Mouse (Mus musculus) gastrocnemius, adult 2 months (tissue): ENCODE data around the gene Icmt. TPM values are rescaled to one million over a fixed set of nuclear protein-coding genes. Genes with fewer than 3 reads are reported as not detected.

Experiments used
- DNase-seq: peaks from one replicate; pipeline ENCODE4 v3.0.0; 2022
- H3K27ac ChIP-seq: fragments of 200-600 bp; 2 replicates; pipeline ENCODE4 v1.8.1; 2022; ENCODE audit warnings: mild to moderate bottlenecking
- H3K4me3 ChIP-seq: fragments of 200-600 bp; 2 replicates; pipeline ENCODE4 v1.8.1; 2022; ENCODE audit warnings: mild to moderate bottlenecking, moderate library complexity
- CTCF ChIP-seq: fragments of 200-600 bp; IDR thresholded peaks from 2 replicates; pipeline ENCODE4 v1.8.1; 2022; ENCODE audit warnings: antibody characterized with exemption, mild to moderate bottlenecking, moderate library complexity
- intact Hi-C: fragments of 180-260 bp; cut with DNase I; formaldehyde crosslinking; loops from one replicate; pipeline ENCODE4 v1.15.1; 2025
- total RNA-seq, 2 experiments: library from RNA; stranded (reverse); gene quantifications; 2 replicates each; pipeline ENCODE4 v1.2.3; 2021

Gene Icmt
- total RNA-seq, 2 experiments from 2014 or later: 18.1 to 19.3 TPM

DNA sequence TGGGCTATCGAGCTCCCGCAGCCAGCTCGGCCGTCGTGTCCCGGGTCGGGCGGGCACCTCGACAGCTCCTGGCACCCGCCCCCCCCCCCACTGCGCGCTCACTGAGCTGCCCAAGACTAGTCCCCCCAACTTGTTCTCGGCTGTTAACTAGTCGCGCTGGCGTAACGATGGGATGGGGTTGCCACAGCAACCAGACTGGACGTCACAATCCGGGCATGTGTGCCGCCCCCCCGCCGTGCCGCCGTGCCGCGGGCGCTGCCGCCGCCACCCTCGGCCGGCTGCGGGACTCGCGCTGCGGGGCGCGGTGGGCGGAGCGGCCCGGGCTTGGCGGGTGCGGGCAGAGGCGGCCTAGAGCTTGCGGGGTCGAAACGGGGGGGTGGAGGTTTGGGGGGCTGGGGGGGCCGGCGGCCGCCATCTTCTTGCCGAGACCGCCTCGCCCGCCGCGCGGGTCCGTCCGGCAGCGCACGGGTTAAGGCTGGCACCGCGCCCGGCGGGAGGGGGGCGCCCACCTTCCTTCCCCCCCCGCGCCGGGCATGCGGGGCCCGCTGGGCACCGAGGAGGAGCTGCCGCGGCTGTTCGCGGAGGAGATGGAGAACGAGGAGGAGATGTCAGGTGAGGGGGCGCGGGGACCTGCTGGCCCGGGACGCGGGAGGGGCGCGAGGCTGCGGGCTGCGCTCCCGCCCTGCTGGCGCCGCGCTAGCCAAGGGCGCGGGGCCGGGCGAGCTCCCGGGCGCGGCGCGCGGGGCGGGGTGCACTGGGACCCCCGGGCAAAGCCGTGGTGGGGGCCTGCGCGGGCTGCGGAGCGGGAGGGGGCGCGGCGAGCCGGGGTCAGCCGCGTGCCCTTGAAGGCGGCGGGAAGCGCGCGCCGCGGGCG lies 41.6 kb downstream of the Icmt start, which contains the start of gene Chd5:
Gene Chd5, plus strand, starts transcription at position 233 of the 874 bp plus-strand sequence.
- intact Hi-C loops: no loop called here
- no peak within 1 kb of the TSS for H3K27ac ChIP-seq
- no peak for TF ChIP-seq CTCF
- peak within 1 kb of the TSS; percentile 66 for H3K4me3 ChIP-seq
- no peak for DNase-seq

DNA sequence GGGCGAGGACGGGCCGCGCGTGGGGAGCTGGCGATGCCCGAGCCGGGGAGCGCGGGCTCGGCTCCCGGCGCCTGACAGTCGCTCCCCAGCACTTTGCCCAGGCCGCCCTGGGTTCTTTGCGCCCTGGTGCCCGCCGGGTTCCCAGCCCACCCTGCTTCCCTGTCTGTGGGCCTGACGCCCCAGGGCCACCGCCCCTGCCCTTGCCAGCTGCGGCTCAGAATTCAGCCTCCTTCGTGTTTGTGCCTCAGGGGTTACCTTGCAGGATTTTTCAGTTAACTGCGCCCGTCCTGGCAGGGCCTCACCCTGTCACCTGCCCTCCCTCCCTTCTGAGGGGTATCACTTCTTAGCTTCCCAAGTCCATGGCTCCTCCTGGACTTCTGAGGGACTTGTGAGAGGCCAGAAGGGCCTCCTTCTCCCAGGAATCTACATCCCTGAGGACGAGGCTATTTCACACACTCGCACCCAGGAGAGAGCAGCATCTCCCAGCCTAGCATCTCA lies 42.3 kb downstream of the Icmt start:
- no peak for TF ChIP-seq CTCF
- H3K27ac ChIP-seq: no peak overlapping the region
- DNase-seq: no peak
- peak overlapping the region; percentile 66 for H3K4me3 ChIP-seq
- intact Hi-C loops: no loop called here

DNA sequence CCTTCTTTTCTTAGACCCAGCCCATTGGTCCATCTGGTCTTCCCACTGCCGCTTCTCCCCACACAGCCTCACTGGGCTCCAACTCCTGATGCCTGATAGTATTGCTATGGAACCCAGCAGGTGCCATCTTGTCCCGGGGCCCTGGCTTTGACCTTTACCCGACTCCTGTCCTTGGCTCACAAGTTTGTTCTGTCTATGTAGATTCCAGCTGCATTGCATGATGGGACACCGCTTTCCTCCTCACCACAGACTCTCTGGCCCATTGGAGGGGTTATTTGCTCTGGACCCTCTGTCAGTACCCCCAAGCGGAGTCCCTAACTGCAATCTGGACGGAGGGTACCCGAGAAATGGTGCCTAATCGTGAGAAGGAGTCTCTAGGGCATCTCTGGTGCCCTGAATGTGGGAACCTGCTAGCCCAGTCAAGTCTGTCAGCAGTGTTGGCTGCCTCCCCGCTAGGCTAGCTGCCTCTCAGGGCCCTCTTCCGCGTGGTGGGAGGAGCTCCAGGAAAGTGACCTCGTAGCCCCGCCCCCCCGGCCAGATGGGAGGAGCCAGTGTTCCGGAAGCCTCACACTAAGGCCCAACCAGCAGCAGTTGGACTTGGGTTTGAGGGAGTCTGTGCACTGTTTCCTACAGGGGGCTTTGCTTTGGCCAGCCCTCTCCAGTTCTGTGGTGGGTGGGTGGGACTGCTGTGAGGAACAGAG lies 43.7 kb downstream of the Icmt start:
- H3K4me3 ChIP-seq: no peak overlapping the region
- DNase-seq: no peak
- TF ChIP-seq CTCF: no peak
- intact Hi-C loops: no loop called here
- no peak overlapping the region for H3K27ac ChIP-seq

- no peak overlapping the region for H3K27ac ChIP-seq
- peak; percentile 70 for TF ChIP-seq CTCF
- intact Hi-C loops: loop anchor here (1.0 to 2.0 kb wide), 2 partner anchors 92 to 148 kb away; no protein-coding TSS in a partner anchor
- no peak for DNase-seq
- H3K4me3 ChIP-seq: no peak overlapping the region
Measured at GRCm38 (mm10) chr4:152343296-152343695, 46.3 kb downstream of the Icmt start.

- Histone ChIP-seq H3K27ac (no peak overlapping the region), H3K4me3 (no peak overlapping the region)
- TF ChIP-seq CTCF: no peak
- intact Hi-C loops: no loop called here
- no peak for DNase-seq
Measured at GRCm38 (mm10) chr4:152344651-152345050, 47.6 kb downstream of the Icmt start.

DNA sequence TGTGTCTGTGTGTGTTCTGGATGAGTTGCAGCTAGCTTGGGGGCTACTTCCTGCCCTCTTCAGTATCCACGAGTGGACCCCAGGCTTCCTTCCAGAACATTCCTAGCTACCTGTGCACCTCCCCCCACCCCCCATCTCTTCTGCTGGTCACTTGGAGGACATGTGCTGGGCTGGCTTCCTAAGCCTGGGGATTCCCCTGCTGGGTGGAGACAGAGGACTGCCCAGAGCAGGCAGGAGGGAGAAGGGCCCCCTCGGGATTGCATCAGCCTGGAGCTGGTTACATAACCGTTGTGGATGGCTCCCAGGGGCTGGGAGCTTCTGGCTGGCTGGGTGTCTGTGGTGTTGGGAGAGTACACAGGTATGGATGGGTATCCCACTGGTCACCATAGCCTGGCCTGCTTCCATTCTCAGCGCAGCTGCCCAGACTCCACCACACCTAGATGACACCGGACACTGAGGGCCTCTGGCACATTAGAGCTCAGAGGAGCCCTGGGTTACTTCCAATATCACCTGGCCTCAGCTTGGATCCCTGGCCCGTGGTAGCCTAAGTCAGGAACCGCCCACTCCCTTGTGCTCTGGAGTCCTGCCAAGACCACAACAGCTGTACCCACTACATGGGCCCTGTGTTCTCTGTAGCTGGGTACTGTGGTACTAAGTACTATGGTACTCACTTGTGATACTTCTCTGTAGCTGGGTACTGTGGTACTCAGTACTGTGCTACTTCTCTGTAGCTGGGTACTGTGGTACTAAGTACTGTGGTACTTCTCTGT lies 48.3 kb downstream of the Icmt start:
- intact Hi-C loops: no loop called here
- no peak for TF ChIP-seq CTCF
- Histone ChIP-seq H3K27ac (no peak overlapping the region), H3K4me3 (no peak overlapping the region)
- peak; percentile 77 for DNase-seq

- Histone ChIP-seq H3K4me3 (no peak overlapping the region), H3K27ac (no peak overlapping the region)
- intact Hi-C loops: no loop called here
- DNase-seq: no peak
- TF ChIP-seq CTCF: no peak
Measured at GRCm38 (mm10) chr4:152349837-152350381, 52.9 kb downstream of the Icmt start.

GRCm38 (mm10) chr4:152350722-152351421 lies 53.8 kb downstream of the Icmt start:
- no peak for DNase-seq
- no peak for TF ChIP-seq CTCF
- H3K27ac ChIP-seq: no peak overlapping the region
- no peak overlapping the region for H3K4me3 ChIP-seq
- intact Hi-C loops: no loop called here

DNA sequence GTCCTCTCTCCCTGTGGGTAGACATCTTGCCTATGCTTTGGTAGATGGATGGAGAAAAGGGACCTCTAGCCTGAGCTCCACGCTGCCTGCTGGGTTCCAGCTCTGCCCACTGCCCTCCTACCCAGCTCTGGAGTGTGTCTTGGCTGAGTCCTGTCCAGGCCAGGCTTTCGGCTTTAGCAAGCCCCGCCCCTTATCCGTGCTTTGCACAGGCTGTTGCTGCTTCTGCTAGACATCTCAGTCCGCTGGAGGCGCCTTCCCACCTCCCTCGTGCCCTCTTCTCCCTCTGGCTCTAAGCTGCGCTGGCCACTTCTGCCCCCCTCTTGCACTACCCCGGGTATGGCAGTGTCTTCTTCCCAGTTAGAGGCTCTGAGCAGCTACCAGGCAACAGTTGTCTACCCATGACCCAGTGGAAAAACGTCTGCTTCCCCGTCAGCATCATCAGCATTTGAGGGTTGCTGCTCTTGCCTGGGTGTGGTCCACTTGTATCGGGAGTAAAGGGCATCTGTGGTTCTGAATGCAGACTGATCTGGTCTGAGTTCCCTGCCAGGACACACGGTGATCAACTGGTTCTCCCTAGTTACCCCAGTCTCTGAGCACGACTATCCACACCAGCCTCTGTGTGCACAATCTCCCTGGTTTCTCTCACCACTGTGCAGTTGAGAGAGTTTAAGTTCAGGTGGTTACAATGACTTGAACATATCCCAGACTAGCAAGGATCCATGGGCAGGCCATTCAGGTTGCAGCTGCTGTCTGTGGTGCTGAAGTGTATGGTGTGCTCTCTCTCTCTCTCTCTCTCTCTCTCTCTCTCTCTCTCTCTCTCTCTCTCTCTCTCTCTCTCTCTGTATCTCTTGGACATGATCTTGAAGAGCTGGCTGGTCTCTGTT lies 54.6 kb downstream of the Icmt start:
- Histone ChIP-seq H3K27ac (no peak overlapping the region), H3K4me3 (no peak overlapping the region)
- intact Hi-C loops: no loop called here
- no peak for DNase-seq
- TF ChIP-seq CTCF: no peak

DNA sequence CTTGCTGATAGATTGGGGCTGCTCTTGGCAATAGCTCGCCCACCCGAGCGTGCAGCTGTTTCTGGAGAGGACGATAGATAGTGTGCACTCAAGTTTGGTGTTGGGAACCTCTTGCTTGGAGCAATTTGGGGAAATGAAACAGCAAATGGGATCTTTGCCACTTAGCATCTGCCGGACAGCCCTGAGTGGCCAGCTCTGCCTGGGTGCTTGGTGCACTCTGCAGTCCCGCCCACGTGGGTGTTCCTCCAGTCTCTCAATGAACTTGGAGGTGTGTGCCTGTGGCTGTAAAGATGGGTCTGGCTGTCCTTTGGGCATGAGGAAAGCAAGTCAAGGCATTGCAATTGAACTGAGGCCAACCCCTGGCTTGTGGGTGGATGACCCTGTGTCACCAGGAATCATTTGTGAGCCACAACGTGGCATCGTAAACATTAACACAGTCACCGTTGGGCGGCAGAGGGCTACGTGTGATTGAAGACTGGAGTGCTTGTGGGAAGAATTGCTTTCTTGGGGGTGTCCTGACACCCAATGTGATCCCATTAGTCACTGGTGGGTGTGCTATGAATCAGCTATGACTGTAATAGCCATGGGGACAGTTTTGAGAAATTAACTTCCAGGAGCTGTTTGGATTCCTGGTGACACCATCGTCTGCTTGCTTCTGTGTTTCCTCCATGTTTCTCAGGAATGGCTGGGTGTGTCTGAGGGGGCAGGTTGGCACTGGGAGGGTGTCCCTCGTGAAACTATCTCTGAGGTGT lies 57.0 kb downstream of the Icmt start:
- DNase-seq: no peak
- intact Hi-C loops: no loop called here
- TF ChIP-seq CTCF: no peak
- Histone ChIP-seq H3K27ac (no peak overlapping the region), H3K4me3 (no peak overlapping the region)
